Mouse (Mus musculus) heart, adult 2 months (tissue): ENCODE results near the gene Fkbp6. TPM values are rescaled to one million over a fixed set of nuclear protein-coding genes. Genes with fewer than 3 reads are reported as not detected.

ENCODE experiments used
- DNase-seq, 2 experiments: peaks; one replicate each; pipeline ENCODE4 v3.0.0; 2021
- H3K27ac ChIP-seq: fragments of 200-600 bp; 2 replicates; pipeline ENCODE4 v1.8.1; 2022
- H3K27me3 ChIP-seq: fragments of 200-500 bp; 2 replicates; pipeline ENCODE4 v1.6.1; 2012; ENCODE audit warnings: mild to moderate bottlenecking, low read length, inconsistent platforms, mixed read lengths; ENCODE audit not compliant: control insufficient read depth, insufficient read depth
- H3K36me3 ChIP-seq: fragments of 200-500 bp; 2 replicates; pipeline ENCODE4 v1.6.1; 2012; ENCODE audit warnings: low read length, inconsistent platforms; ENCODE audit not compliant: control insufficient read depth, insufficient read depth
- H3K4me1 ChIP-seq: fragments of 200-500 bp; 2 replicates; pipeline ENCODE4 v1.6.1; 2011; ENCODE audit warnings: low read length; ENCODE audit not compliant: control insufficient read depth, insufficient read depth
- H3K4me3 ChIP-seq: fragments of 200-600 bp; 2 replicates; pipeline ENCODE4 v1.8.1; 2022
- H3K79me2 ChIP-seq: fragments of 200-500 bp; replicated peaks from 2 replicates; pipeline ENCODE4 v1.6.1; 2012; ENCODE audit warnings: mild to moderate bottlenecking, inconsistent platforms, low read length, moderate library complexity, mixed read lengths; ENCODE audit not compliant: control insufficient read depth, insufficient read depth
- H3K9ac ChIP-seq: fragments of 200-500 bp; 2 replicates; pipeline ENCODE4 v1.6.1; 2012; ENCODE audit warnings: low read depth, mild to moderate bottlenecking, control low read depth, inconsistent platforms, low read length, mixed read lengths
- CTCF ChIP-seq: fragments of 200-600 bp; IDR thresholded peaks from 2 replicates; pipeline ENCODE4 v1.8.1; 2022; ENCODE audit warnings: antibody characterized with exemption, mild to moderate bottlenecking, moderate library complexity
- EP300 ChIP-seq: fragments of 200-500 bp; IDR thresholded peaks from 2 replicates; pipeline ENCODE4 v1.6.1; 2011; ENCODE audit warnings: low read depth, low read length, control low read depth; ENCODE audit not compliant: insufficient read depth
- POLR2A ChIP-seq: fragments of 200-500 bp; IDR thresholded peaks from 2 replicates; pipeline ENCODE4 v1.6.1; 2011; ENCODE audit warnings: mild to moderate bottlenecking, low read depth, low read length, control low read depth; ENCODE audit not compliant: insufficient read depth
- WGBS: fragments of 180-500 bp; shearing (Covaris S2); methylation state at CpG from one replicate; pipeline ENCODE4 v1.1.7; 2018; 5-methylcytosine and 5-hydroxymethylcytosine counted together
- intact Hi-C: fragments of 180-260 bp; cut with DNase I; formaldehyde crosslinking; loops from one replicate; pipeline ENCODE4 v1.15.1; 2025
- polyA plus RNA-seq: library from polyadenylated mRNA; depleted of rRNA; stranded (reverse); fragments of >200 nt; gene quantifications from 2 replicates; pipeline ENCODE4 v1.2.3, GENCODE M21; 2012
- total RNA-seq, 2 experiments: library from RNA; stranded (reverse); gene quantifications; 2 replicates each; pipeline ENCODE4 v1.2.3; 2021

Fkbp6 gene
- total and polyA plus RNA-seq, 3 experiments = 0.31 to 0.41 TPM; not detected in 1

GRCm38 (mm10) chr5:135381356-135381925 is 31.6 kb upstream of the Fkbp6 start:
- TF ChIP-seq EP300 (no peak), POLR2A (no peak), CTCF (no peak)
- WGBS = 71% methylated on average over 10 of the region's 10 CpGs
- Histone ChIP-seq H3K36me3 (no peaks in the 10 kb centered on the region), H3K4me3 (no peak overlapping the region), H3K9ac (no peak overlapping the region), H3K27ac (no peak overlapping the region; the same call in 1 of the 2 replicates), H3K4me1 (no peaks in the 10 kb centered on the region; the same call in 1 of the 2 replicates), H3K27me3 (no peaks in the 10 kb centered on the region), H3K79me2 (no peaks in the 10 kb centered on the region)
- intact Hi-C loops = no loop called here
- DNase-seq = peak; percentile 40 to 71

DNA sequence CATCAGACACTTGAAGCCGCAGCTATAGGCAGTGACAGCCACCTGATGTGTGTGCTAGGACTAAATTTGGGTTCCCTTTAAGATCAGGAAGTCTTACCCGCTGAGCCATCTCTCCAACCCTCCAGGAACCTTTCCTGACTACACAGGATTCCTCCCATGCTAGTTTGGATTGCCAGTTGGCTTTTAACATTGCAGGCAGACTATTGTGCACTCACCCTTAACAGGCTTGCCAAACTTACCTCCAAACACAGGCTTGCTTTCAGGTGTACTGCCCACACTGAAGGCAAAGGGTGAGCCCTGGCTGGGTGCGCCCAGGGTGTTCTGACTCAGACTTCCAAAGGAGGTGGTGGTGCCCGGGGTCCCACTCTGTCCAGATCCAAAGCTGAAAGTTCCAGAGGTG is 30.8 kb upstream of the Fkbp6 start:
- no peak overlapping the region for H3K4me3 ChIP-seq
- H3K4me1 ChIP-seq = no peaks in the 10 kb centered on the region; the same call in 1 of the 2 replicates
- TF ChIP-seq POLR2A (no peak), CTCF (no peak), EP300 (no peak)
- H3K79me2 ChIP-seq = no peaks in the 10 kb centered on the region
- no peak for DNase-seq
- intact Hi-C loops = no loop called here
- no peak overlapping the region for H3K9ac ChIP-seq
- H3K27me3 ChIP-seq = no peaks in the 10 kb centered on the region
- no peak overlapping the region; the same call in 1 of the 2 replicates for H3K27ac ChIP-seq
- H3K36me3 ChIP-seq = no peaks in the 10 kb centered on the region
- WGBS = 85% methylated on average over 4 of the region's 4 CpGs

GRCm38 (mm10) chr5:135376341-135376740 is 26.5 kb upstream of the Fkbp6 start:
- no peak overlapping the region for H3K9ac ChIP-seq
- H3K79me2 ChIP-seq = no peaks in the 10 kb centered on the region
- no peaks in the 10 kb centered on the region for H3K27me3 ChIP-seq
- DNase-seq = no peak
- TF ChIP-seq POLR2A (no peak), CTCF (no peak)
- 74% methylated on average over 2 of the region's 2 CpGs for WGBS
- H3K27ac ChIP-seq = no peak overlapping the region
- no peak overlapping the region for H3K4me3 ChIP-seq
- intact Hi-C loops = no loop called here
- no peaks in the 10 kb centered on the region for H3K4me1 ChIP-seq
- no peaks in the 10 kb centered on the region for H3K36me3 ChIP-seq

DNA sequence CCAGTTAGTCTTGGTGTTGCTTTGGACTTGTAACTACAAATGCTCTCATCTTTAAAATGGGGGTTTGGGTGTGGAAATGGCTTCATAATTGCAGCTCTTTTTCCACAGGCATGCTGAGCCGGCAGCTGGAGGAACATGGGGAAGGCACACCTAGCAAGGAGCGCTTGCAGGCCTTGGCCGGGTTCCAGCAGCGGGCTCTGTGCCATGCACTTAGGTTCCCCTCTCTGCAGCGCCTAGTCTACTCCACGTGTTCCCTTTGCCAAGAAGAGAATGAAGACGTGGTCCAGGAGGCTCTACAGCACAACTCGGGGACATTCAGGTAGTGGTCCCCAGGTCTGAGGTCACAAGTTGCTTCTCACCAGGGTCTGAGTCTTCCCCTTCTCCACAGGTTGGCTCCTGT is 25.3 kb upstream of the Fkbp6 start:
- Histone ChIP-seq H3K4me3 (no peak overlapping the region), H3K4me1 (no peaks in the 10 kb centered on the region), H3K36me3 (no peaks in the 10 kb centered on the region), H3K27ac (no peak overlapping the region), H3K27me3 (no peaks in the 10 kb centered on the region), H3K79me2 (no peaks in the 10 kb centered on the region), H3K9ac (no peak overlapping the region)
- TF ChIP-seq CTCF (no peak), POLR2A (no peak), EP300 (no peak)
- peak; percentile 33 to 48 for DNase-seq
- WGBS = 29% methylated on average over 8 of the region's 8 CpGs
- intact Hi-C loops = no loop called here

GRCm38 (mm10) chr5:135373601-135374000 is 23.8 kb upstream of the Fkbp6 start:
- no peak for TF ChIP-seq POLR2A
- TF ChIP-seq CTCF = peak; percentile 38

DNA sequence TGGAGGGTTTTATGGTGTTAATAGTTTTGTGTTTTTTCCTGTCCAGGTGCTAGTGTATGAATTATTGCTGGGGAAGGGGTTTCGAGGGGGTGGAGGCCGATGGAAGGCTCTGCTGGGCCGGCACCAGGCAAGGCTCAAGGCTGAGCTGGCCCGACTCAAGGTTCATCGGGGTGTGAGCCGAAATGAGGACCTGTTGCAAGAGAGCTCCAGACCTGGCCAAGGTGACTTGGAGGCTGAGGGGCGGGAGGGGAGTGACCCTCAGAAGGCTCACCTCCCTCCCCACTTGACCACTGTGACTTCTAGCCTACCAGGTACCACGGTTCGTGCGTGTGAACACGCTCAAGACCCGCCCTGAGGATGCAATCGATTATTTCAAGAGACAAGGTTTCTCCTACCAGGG is 21.4 kb upstream of the Fkbp6 start:
- Histone ChIP-seq H3K4me3 (no peak overlapping the region), H3K36me3 (no peaks in the 10 kb centered on the region), H3K27ac (no peak overlapping the region), H3K27me3 (no peaks in the 10 kb centered on the region), H3K9ac (no peak overlapping the region), H3K79me2 (no peaks in the 10 kb centered on the region), H3K4me1 (no peaks in the 10 kb centered on the region)
- TF ChIP-seq EP300 (no peak), POLR2A (no peak), CTCF (no peak)
- intact Hi-C loops = no loop called here
- WGBS = 96% methylated on average over 13 of the region's 13 CpGs
- DNase-seq = no peak

More at GRCm38 (mm10) chr5:135373601-135374000, 23.8 kb upstream of the Fkbp6 start:
- Histone ChIP-seq H3K27ac (no peak overlapping the region), H3K27me3 (no peaks in the 10 kb centered on the region), H3K4me1 (no peaks in the 10 kb centered on the region), H3K4me3 (no peak overlapping the region), H3K36me3 (no peaks in the 10 kb centered on the region), H3K9ac (no peak overlapping the region), H3K79me2 (no peaks in the 10 kb centered on the region)
- intact Hi-C loops = no loop called here
- WGBS = 95% methylated on average over 5 of the region's 5 CpGs
- no peak for DNase-seq
